Mouse (Mus musculus) B cell, adult 62 days (primary cell): ENCODE results near the gene Zfp982. TPM values are rescaled to one million over a fixed set of nuclear protein-coding genes. Genes with fewer than 3 reads are reported as not detected.

Source experiments
- total RNA-seq: library from RNA; stranded (reverse); gene quantifications from 4 replicates; pipeline ENCODE4 v1.2.4, GENCODE M21; 2023

Gene Zfp982
- 0.60 to 0.63 TPM in 2 of 4 replicates, not detected in the others for total RNA-seq

GRCm38 (mm10) chr4:147492117-147492516, at the start of gene Zfp982:
Gene Zfp982 (plus strand): TSS chr4:147492417.

DNA sequence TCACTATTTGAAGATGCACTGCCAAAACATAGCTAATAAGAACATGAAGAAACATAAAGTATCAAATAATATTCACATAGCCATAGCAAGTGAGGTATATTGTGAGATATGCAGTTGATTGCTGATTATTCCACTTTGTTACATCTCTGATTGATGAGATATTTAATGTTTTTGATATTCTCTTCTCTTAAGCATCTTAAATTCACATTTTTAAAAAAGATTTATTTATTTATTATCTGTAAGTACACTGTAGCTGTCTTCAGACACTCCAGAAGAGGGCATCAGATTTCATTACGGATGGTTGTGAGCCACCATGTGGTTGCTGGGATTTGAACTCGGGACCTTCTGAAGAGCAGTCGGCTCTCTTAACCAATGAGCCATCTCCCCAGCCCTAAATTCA, 47.7 kb downstream of the Zfp982 start, which contains the start of gene Gm16503:
Gm16503 (plus strand) TSS at position 301 of the 400 bp plus-strand sequence.

GRCm38 (mm10) chr4:147553071-147553470, 60.9 kb downstream of the Zfp982 start, which contains the start of gene Zfp985:
Gene Zfp985 (plus strand): TSS chr4:147553277.

Other genes with a start within 250 kb of the Zfp982 start
- gene Zfp988, start 186.7 kb upstream of the Zfp982 start, total RNA-seq = 0.26 to 0.53 TPM (median 0.51 TPM) in 3 of 4 replicates, not detected in the other
- gene Zfp978, start 131.1 kb upstream of the Zfp982 start, total RNA-seq = 0.66 to 0.86 TPM (median 0.73 TPM) in 4 replicates
- 0.17 to 0.52 TPM (median 0.33 TPM) in 3 of 4 replicates, not detected in the other for gene Gm16503, start 47.8 kb downstream of the Zfp982 start, total RNA-seq
- 0.29 to 0.66 TPM (median 0.42 TPM) in 4 replicates for gene Zfp985, start 60.9 kb downstream of the Zfp982 start, total RNA-seq
- gene Zfp979, start 150.1 kb downstream of the Zfp982 start, total RNA-seq = 0.53 to 0.66 TPM in 2 of 4 replicates, not detected in the others
- 0.61 to 1.2 TPM (median 0.76 TPM) in 4 replicates for gene Zfp534, start 210.1 kb downstream of the Zfp982 start, total RNA-seq